Mouse (Mus musculus) neutrophil, adult 59 days (primary cell): ENCODE results near the gene Apoo. TPM values are rescaled to one million over a fixed set of nuclear protein-coding genes. Genes with fewer than 3 reads are reported as not detected.

ENCODE experiments used
- total RNA-seq, 2 experiments: library from RNA; stranded (reverse); gene quantifications; 1 replicate in 1 of 2; 2 replicates in 1 of 2; pipeline ENCODE4 v1.2.4; 2023

Gene Apoo
- total RNA-seq = 1 to 10 TPM; 5.5 to 5.8 TPM

GRCm38 (mm10) chrX:94366670-94367241 lies at the start of gene Apoo, which contains the start of gene Fam90a1b:
TSS of gene Apoo (plus strand) at chrX:94367117.
TSS of gene Fam90a1b (minus strand) at chrX:94366777.

Other genes starting within 250 kb of the Apoo start
- gene Zfx, start 243.4 kb upstream of the Apoo start, total RNA-seq = 10 to 100 TPM; 26.5 to 33.7 TPM
- gene Eif2s3x, start 154.3 kb upstream of the Apoo start, total RNA-seq = 10 to 100 TPM; 59.2 to 70.8 TPM
- gene Klhl15, start 132.5 kb upstream of the Apoo start, total RNA-seq = 1 to 10 TPM; 8.5 to 9.7 TPM
- gene Fam90a1b, start 340 bp upstream of the Apoo start, total RNA-seq = under 1 TPM in 1 of 2 experiments, not detected in 1; 0.18 TPM
- gene Maged1, start 175.0 kb downstream of the Apoo start, total RNA-seq = 1 to 10 TPM; 1.0 to 1.2 TPM